Mouse (Mus musculus): Measurements from ENCODE around the gene Tktl2.

DNA sequence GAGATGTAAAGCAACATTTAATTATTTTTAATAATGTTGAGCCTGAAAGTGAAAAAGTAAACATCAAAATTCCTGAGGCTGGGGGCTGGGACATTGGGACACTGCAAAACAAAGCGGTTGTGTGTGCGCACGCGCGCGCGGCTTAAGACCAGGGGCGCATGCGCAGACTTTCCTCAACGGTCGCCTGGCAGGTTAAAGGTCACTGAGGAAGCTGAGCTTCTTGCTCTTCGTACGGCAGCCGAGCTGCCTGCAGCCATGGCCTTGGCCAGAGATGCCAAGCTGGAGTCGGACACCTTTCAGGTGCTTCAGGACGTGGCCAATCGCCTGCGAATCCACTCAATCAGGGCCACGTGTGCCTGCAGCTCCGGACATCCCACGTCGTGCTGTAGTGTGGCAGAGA, at the start of gene Tktl2:
- TF ChIP-seq TAL1 (IDR thresholded peaks at IDR 0.05; ENCODE audit: low read length) (no peak), GATA1 (IDR thresholded peaks at IDR 0.05; ENCODE audit: low read length) (no peak)
